In the genomic region with DNA sequence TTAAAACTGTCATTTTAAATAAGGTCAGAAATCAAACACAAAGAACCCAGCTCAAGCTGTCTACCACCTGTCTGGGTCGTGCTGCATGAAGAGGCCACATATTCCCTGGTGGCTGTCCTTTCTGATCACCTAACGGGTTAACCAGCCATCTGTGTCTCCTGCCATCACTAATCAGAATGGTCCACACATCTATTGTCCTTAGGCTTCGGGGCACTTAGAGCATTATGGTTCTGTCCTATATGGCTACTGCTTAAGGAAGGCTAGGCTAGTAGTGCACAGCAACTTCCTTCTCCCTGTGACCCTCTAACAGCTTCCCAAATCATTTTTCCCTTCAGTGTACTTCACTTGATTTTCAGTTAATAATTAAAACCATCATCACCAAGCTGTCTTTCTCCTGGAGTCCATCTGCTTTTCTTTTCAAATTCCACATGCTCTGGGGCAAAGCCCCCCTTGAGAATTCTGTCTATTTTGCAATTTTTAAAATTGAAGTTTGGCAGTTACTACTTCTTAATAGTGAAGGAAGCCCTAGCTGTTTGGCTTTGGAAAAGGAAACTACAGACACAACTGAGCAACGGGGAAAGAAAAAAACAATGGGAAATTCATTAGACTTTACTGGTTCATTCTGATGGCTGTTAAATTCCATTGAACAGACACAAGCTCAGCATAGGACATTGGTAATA, we compare ENCODE assay signal across 18 mouse cellular contexts.
DNase-seq lines count a peak whose midpoint lies in the region; ATAC-seq lines count a peak whose summit lies in the region.
"Had no signal": no experiment of that assay in that cellular context is flagged by ENCODE, and none has a peak within 500 bp of the region (broad histone marks: within the 10 kb centered on the region; RNA-seq: fewer than 3 reads in every experiment).

No protein-coding gene starts in this region.

- H3K27me3 ChIP-seq in midbrain, embryonic 11.5 days (ENCODE audit: control insufficient read depth, insufficient read depth, low read length) = no peaks in the 10 kb centered on the region
- peaks cover 3% of the 10 kb centered on the region; the same call in 1 of the 2 replicates for H3K27me3 ChIP-seq in midbrain, embryonic 10.5 days (ENCODE audit: low read depth, poor library complexity, severe bottlenecking)
- H3K27me3 ChIP-seq in hindbrain, embryonic 15.5 days = no peaks in the 10 kb centered on the region
- H3K27me3 ChIP-seq: embryonic facial prominence, embryonic 15.5 days; limb, embryonic 12.5 days; liver, embryonic 13.5 days had no signal

- H3K27ac ChIP-seq in midbrain, embryonic 11.5 days (ENCODE audit: low read depth, low read length) = no peak overlapping the region
- no peak overlapping the region for H3K27ac ChIP-seq in midbrain, embryonic 10.5 days (replicated peaks)
- H3K27ac ChIP-seq in hindbrain, embryonic 15.5 days (replicated peaks) = no peak overlapping the region
- H3K27ac ChIP-seq: embryonic facial prominence, embryonic 15.5 days; heart, embryonic 10.5 days; layer of hippocampus, adult 2 months; left cerebral cortex, adult 2 months; limb, embryonic 12.5 days; liver, embryonic 13.5 days had no signal

- 59% methylated on average over 4 of the region's 4 CpGs for WGBS in midbrain, embryonic 11.5 days
- WGBS in midbrain, embryonic 10.5 days = 67% methylated on average over 4 of the region's 4 CpGs
- WGBS in hindbrain, embryonic 15.5 days = 40% methylated on average over 4 of the region's 4 CpGs

- H3K9ac ChIP-seq in midbrain, embryonic 11.5 days (ENCODE audit: low read length) = no peak overlapping the region
- H3K9ac ChIP-seq in hindbrain, embryonic 15.5 days = no peak overlapping the region
- H3K9ac ChIP-seq: embryonic facial prominence, embryonic 15.5 days; limb, embryonic 12.5 days; liver, embryonic 13.5 days had no signal

- ATAC-seq in midbrain, embryonic 11.5 days (ENCODE audit: low FRiP score) = peak; percentile 75
- peak; percentile 61; the same call in 1 of the 2 replicates for ATAC-seq in hindbrain, embryonic 15.5 days (ENCODE audit: low FRiP score, low read depth)

- H3K4me3 ChIP-seq in midbrain, embryonic 11.5 days (ENCODE audit: low read depth, low read length) = no peak overlapping the region
- no peak overlapping the region for H3K4me3 ChIP-seq in midbrain, embryonic 10.5 days
- no peak overlapping the region for H3K4me3 ChIP-seq in hindbrain, embryonic 15.5 days
- H3K4me3 ChIP-seq: embryonic facial prominence, embryonic 15.5 days; heart, embryonic 10.5 days; layer of hippocampus, adult 2 months; left cerebral cortex, adult 2 months; limb, embryonic 12.5 days; liver, embryonic 13.5 days had no signal

- H3K9me3 ChIP-seq in midbrain, embryonic 11.5 days (ENCODE audit: control insufficient read depth, low read length) = no peaks in the 10 kb centered on the region
- no peaks in the 10 kb centered on the region for H3K9me3 ChIP-seq in midbrain, embryonic 10.5 days (replicated peaks)
- no peaks in the 10 kb centered on the region for H3K9me3 ChIP-seq in hindbrain, embryonic 15.5 days
- H3K9me3 ChIP-seq: embryonic facial prominence, embryonic 15.5 days; heart, embryonic 10.5 days; limb, embryonic 12.5 days; liver, embryonic 13.5 days had no signal

- no peak overlapping the region for H3K4me2 ChIP-seq in midbrain, embryonic 11.5 days
- H3K4me2 ChIP-seq in hindbrain, embryonic 15.5 days = no peak overlapping the region
- H3K4me2 ChIP-seq: embryonic facial prominence, embryonic 15.5 days; limb, embryonic 12.5 days; liver, embryonic 13.5 days had no signal

- H3K4me1 ChIP-seq in midbrain, embryonic 11.5 days (ENCODE audit: control insufficient read depth, insufficient read depth, low read length) = no peaks in the 10 kb centered on the region
- H3K4me1 ChIP-seq in midbrain, embryonic 10.5 days = no peaks in the 10 kb centered on the region
- H3K4me1 ChIP-seq in hindbrain, embryonic 15.5 days (replicated peaks) = no peaks in the 10 kb centered on the region
- H3K4me1 ChIP-seq: embryonic facial prominence, embryonic 15.5 days; heart, embryonic 10.5 days; limb, embryonic 12.5 days; liver, embryonic 13.5 days had no signal

- H3K36me3 ChIP-seq in midbrain, embryonic 11.5 days (ENCODE audit: control insufficient read depth, insufficient read depth, low read length) = no peaks in the 10 kb centered on the region
- no peaks in the 10 kb centered on the region for H3K36me3 ChIP-seq in midbrain, embryonic 10.5 days
- no peaks in the 10 kb centered on the region for H3K36me3 ChIP-seq in hindbrain, embryonic 15.5 days
- H3K36me3 ChIP-seq: embryonic facial prominence, embryonic 15.5 days; heart, embryonic 10.5 days; limb, embryonic 12.5 days; liver, embryonic 13.5 days had no signal

- DNase-seq in embryo, embryonic 10 days (ENCODE audit: low spot score) = peak; percentile 4
- DNase-seq in embryo, embryonic 10.5 days (ENCODE audit: low spot score) = no peak
- no peak for DNase-seq in midbrain, embryonic 11.5 days (ENCODE audit: low spot score, missing footprints)
- DNase-seq in midbrain, embryonic 10.5 days (ENCODE audit: low spot score) = no peak
- DNase-seq in retina, embryonic 14.5 days (ENCODE audit: low spot score) = peak; percentile 71
- no peak for DNase-seq in urinary bladder, postnatal 25 days (ENCODE audit: low spot score)
- no peak for DNase-seq in thymus, postnatal 10 days (ENCODE audit: low spot score in 2 of 2)
- DNase-seq: cerebellum, postnatal 25 days; gastrocnemius, postnatal 36 days; heart, postnatal 10 days; liver, embryonic 13.5 days; thymus, postnatal 4 days had no signal

Comparison
In these comparisons a context has a peak if more than half of its experiments do, and no peak if none do; other contexts are left out.
1. DNase-seq: peak in embryo, embryonic 10 days (single experiment) and retina, embryonic 14.5 days (single experiment); none in embryo, embryonic 10.5 days (single experiment), midbrain, embryonic 11.5 days (single experiment), midbrain, embryonic 10.5 days (single experiment), urinary bladder, postnatal 25 days (single experiment) and thymus, postnatal 10 days (0 of 2).